Mouse (Mus musculus) CD8-positive naive resting alpha-beta T cell, adult 57 days (primary cell): Measurements from ENCODE around the gene Rhpn2. TPM values are rescaled to one million over a fixed set of nuclear protein-coding genes. Genes with fewer than 3 reads are reported as not detected.

Experiments used
- total RNA-seq: library from RNA; stranded (reverse); gene quantifications from one replicate; pipeline ENCODE4 v1.2.4, GENCODE M21; 2023

The Rhpn2 gene
- total RNA-seq: not detected

DNA sequence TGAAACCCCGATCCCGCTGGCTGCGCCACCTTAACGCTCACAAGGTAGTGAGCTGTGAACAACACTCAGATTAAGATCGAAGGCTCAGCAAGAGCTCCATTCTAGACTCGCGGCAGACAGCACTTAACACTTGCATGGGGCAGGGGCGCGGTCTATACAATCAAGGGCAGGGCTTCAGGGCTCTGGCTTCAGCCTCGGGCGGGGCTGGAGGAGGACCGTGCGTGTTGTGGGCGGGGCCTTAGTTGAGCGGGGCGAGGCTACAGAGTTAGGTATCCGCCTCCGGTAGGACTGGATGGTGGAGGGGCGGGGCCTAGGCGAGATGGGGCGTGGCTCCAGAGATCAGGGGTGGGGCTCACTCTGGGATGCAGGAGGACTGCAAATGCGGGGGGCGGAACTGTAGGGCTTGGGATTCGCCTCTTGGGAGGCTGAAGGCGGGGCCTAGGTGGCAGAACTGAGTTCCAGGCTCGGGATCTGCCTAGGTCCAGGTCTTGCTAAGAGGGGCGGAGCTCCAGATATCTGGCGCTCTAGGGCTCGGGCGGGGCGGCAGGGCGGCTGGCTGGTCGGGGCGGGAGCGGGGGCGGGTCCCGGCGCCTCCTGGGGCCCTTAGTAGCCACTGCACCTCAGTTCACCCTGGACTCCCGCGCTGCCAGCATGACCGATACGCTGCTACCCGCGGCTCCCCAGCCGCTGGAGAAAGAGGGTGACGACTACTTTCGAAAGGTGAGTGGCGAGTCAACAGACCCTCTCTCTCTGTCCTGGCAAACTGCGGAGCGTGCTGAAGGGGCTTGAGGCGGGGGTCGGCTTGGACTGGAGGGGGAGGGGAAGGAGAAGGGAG lies at the start of gene Rhpn2:
Gene Rhpn2, plus strand, starts transcription at position 479 of the 835 bp plus-strand sequence.

DNA sequence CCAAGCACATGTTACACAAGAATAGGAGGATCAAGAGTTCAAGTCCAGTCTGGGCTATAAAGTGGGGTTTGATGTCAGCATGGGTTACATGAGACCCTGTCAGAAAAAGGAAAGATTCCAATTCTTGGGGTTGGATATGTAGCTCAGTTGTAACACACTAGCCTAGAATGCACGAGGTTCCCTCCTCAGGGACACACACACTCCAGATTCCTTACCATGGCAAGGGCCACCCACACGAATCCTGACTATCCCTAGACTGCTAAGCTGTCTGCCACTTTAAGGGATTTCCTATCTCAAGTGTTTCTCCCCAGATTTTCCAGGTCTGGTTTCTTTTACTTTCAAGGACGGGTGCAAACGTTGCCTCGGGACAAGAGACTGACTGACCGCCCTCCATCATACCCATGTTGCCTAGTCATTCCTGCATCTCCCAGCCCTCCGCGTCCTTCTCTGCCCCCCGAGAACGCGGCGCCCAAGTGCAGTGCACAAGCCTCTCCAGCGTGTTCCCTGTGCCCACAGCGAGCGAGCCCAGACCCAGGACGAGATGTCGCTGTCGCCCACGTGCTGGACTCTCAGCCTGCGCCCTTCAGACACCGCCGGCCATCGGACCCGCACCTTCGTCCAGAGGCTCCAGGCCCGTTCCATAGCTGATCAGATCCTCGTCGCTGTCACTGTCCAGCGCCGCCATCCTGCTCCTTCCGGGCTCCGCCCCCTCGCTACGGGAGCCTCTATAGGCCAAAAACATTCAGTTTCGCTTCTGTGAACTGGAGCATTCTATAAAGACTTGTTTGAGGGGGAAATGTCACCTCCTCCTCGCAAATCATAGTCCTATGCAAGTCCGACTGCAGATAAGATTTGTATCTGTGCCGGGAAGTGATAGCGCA lies 16.0 kb upstream of the Rhpn2 start, which contains the start of gene Gpatch1:
Gene Gpatch1, minus strand, starts transcription at position 712 of the 881 bp plus-strand sequence.

DNA sequence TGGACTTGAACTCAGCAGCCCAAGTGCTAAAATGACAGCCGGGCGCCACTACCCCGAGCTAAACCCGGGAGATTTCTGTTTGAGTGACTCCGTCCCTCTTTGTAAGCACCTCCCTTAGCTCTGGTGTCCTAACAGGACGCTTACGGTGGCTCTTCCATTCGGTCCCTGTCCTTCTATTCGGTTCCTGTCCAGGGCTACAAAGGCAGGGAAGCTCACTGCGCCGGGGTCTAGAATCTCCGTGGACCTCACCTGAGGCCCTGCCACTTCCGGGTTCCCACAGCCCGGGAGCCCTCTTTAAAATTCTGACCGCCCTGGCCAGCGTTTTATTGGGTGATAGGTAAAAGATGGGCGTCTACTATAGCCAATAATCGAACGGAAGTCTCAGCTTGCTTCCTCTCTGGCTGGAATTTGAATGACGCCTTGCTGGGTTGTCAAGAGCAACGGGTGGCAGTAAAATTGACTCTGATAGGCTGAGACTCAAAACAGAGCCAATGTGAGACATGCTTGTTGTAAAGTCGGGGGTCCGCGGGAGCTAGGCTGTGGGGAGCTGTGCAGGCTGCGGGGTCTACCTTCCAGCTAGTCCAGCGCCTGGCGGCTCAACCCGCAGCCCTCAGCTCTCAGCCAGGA lies 62.7 kb downstream of the Rhpn2 start, which contains the start of the genes Faap24 and Cep89:
Gene Faap24, minus strand, starts transcription at position 295 of the 627 bp plus-strand sequence.
Gene Cep89, plus strand, starts transcription at position 494 of the 627 bp plus-strand sequence.

Other genes starting within 250 kb of the Rhpn2 start
- gene Cebpa, start 214.9 kb upstream of the Rhpn2 start, total RNA-seq: 1.3 TPM
- gene Slc7a10, start 147.8 kb upstream of the Rhpn2 start, total RNA-seq: not detected
- gene Lrp3, start 118.7 kb upstream of the Rhpn2 start, total RNA-seq: not detected
- gene Gpatch1, start 15.7 kb upstream of the Rhpn2 start, total RNA-seq: 17.6 TPM
- 12.8 TPM for gene Faap24, start 62.7 kb downstream of the Rhpn2 start, total RNA-seq
- 8.3 TPM for gene Cep89, start 62.9 kb downstream of the Rhpn2 start, total RNA-seq
- not detected for gene Slc7a9, start 114.6 kb downstream of the Rhpn2 start, total RNA-seq
- not detected for gene Tdrd12, start 203.6 kb downstream of the Rhpn2 start, total RNA-seq
- 20.5 TPM for gene Nudt19, start 222.1 kb downstream of the Rhpn2 start, total RNA-seq